Comparison of ENCODE assay signal across 17 mouse cellular contexts in genomic region chr16:50525504-50525903, GRCm38 (mm10).
"Had no signal": no experiment of that assay in that cellular context is flagged by ENCODE, and none has a peak within 500 bp of the region (broad histone marks: within the 10 kb centered on the region; RNA-seq: fewer than 3 reads in every experiment).

No protein-coding gene starts in this region.

- ATAC-seq: liver, postnatal 0 days; midbrain, embryonic 15.5 days had no signal

- DNase-seq: kidney, postnatal 25 days; layer of hippocampus, adult 9-11 months; layer of hippocampus, postnatal 36 days; liver; liver, embryonic 13.5 days; liver, postnatal 0 days; lung, postnatal 14 days; spleen, adult 18-20 months; thymus, adult 2 months; thymus, postnatal 25 days had no signal

- H3K36me3 ChIP-seq: limb, embryonic 12.5 days; liver, embryonic 13.5 days; lung, embryonic 15.5 days; midbrain, embryonic 15.5 days; neural tube, embryonic 12.5 days had no signal

- H3K9ac ChIP-seq: limb, embryonic 12.5 days; liver, embryonic 13.5 days; liver, postnatal 0 days; lung, embryonic 15.5 days; midbrain, embryonic 15.5 days; neural tube, embryonic 12.5 days had no signal

- H3K4me3 ChIP-seq: limb, embryonic 12.5 days; liver, embryonic 13.5 days; lung, embryonic 15.5 days; megakaryocyte, embryonic 14.5 days; midbrain, embryonic 15.5 days; neural tube, embryonic 12.5 days had no signal

- H3K4me1 ChIP-seq: neural tube, embryonic 12.5 days had no signal

- H3K27ac ChIP-seq: limb, embryonic 12.5 days; liver, embryonic 13.5 days; lung, embryonic 15.5 days; macrophage; midbrain, embryonic 15.5 days; neural tube, embryonic 12.5 days had no signal

- H3K27me3 ChIP-seq: limb, embryonic 12.5 days; lung, embryonic 15.5 days; midbrain, embryonic 15.5 days; neural tube, embryonic 12.5 days had no signal

- H3K9me3 ChIP-seq: limb, embryonic 12.5 days; liver, embryonic 13.5 days; lung, embryonic 15.5 days; megakaryocyte, embryonic 14.5 days; midbrain, embryonic 15.5 days; neural tube, embryonic 12.5 days had no signal

- H3K4me2 ChIP-seq: liver, embryonic 13.5 days; midbrain, embryonic 11.5 days; midbrain, embryonic 15.5 days; neural tube, embryonic 12.5 days had no signal
